Mouse (Mus musculus): ENCODE measurements around the gene Ubl3.

The Ubl3 gene

GRCm38 (mm10) chr5:148486202-148486601 is 66.4 kb downstream of the Ubl3 start:
- DNase-seq (ENCODE audit: low read depth, low spot score) = no peak

DNA sequence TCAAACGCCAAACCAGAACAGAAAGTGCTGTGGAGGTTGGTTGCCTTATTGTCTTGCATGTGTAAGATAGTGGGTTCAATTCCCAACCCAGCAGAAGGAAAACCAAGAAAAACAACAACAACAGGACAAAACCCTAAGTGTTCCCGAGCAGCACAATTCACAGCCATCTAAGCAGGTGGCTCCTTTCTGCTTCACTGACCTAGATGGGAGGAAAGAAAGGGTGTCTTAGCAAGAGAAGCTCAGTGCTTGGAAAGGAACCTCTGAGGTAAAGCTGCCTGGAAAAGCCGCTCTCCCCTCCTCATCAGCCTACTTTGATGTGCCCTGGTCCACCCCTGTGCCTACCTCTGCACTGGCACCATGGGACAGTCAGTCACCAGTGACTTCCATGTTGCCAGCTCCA is 70.8 kb downstream of the Ubl3 start:
- DNase-seq (ENCODE audit: low read depth, low spot score) = no peak

GRCm38 (mm10) chr5:148474346-148474745 is 78.2 kb downstream of the Ubl3 start:
- no peak for DNase-seq (ENCODE audit: low read depth, low spot score)

DNA sequence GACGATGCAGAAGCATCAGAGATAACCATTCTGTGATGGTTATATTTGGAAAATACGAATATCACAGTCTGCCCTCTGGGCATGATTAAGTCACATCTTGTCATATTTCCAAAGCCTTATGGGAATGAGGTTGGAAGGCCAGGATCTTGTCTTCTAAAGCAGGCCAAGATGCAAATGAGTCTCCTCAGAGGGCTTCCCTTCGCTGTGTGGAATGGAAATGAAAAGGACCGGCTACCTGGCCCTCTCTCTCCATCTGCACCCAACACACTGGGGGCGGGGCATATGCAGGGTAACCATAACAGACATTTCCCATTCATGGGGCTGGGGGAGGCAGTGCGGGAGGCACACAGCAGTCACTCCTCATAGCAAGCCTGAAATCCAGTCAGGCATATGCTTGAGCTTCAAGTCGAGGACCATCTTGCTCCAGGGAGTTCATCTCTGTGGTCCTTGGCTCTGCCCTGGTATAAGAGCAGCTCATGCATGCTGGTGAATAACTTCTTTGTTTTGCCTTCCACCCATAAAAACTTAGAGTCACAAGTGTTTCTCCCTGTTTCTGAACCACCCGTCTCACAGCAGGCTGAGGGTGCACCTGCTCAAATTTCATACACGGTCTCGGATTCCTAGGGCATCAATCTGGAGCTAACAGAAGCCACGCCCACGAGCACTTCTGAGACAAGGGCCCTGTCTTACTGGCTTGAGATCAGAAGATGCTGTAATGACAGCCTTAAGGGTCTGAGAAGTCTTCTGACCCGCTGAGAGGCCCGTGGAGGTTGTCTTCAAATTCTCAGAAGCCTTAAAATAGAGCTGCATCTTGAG is 83.8 kb downstream of the Ubl3 start:
- DNase-seq (ENCODE audit: low read depth, low spot score) = no peak

DNA sequence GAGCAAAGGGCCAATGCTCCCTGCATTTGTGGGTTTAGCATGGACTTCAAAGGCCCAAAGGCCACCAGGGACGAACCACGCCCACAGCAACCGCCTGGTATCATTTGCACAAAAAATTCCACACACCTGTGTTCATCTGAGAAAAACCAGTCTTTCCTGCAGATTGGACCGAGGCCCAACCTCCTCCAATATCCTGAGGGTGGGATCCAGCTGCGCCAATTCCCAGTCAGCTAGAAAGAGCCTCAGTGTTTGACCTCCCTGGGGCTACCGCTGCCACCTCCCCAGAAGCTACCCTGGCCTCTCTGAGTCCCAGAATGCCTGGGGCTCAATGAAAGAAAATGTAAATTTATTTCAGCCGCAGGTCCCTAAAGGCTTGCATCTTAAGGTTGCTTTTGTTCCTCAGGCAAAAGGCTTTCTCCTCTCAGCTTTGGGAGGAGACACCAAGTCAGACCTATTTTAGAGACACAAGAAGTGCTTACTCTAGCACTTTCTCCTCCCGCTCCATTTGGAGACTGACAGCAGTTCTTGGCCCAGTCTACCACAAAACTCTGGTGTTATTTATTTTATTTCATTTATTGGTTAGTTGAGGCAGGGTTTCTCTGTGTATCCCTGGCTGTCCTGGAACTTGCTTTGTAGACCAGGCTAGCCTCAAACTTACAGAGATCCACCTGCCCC is 85.5 kb downstream of the Ubl3 start:
- no peak for DNase-seq (ENCODE audit: low read depth, low spot score)

DNA sequence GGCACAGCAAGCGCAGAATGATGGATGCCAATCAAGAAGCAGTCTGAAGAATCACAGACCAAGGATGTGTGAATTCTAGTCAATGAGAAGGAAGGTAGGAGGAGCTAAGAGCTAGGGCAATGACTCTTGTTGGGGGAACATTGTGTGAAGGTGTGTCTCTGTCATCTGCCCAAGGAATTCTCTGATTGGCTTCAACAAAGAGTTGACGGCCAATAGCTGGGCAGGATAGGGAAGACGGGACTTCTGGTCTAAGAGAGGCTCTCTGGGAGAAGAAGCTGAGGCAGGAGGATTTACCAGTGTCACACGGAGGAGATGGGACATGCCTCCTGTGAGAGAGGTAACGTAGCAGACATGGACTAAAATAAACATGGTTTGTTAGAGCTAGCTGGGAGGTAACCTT is 86.5 kb downstream of the Ubl3 start:
- DNase-seq (ENCODE audit: low read depth, low spot score) = no peak

DNA sequence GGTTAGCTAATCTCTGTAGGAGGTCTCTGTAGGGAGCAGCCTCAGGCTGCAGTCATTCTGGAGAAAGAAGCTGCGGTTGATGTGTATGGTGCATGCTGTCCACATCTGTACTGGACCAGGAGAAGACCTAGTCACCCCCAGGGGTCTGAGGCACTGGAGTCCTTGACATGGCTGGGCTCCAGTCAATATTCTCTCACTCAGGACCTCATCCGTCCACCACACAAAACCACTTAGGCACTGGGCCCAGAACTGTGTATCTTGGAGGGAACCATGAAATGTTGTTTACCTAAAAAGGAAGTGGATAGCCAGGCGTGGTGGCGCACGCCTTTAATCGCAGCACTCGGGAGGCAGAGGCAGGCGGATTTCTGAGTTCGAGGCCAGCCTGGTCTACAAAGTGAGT is 87.5 kb downstream of the Ubl3 start:
- no peak for DNase-seq (ENCODE audit: low read depth, low spot score)

GRCm38 (mm10) chr5:148464489-148464888 is 88.1 kb downstream of the Ubl3 start:
- no peak for DNase-seq (ENCODE audit: low read depth, low spot score)

DNA sequence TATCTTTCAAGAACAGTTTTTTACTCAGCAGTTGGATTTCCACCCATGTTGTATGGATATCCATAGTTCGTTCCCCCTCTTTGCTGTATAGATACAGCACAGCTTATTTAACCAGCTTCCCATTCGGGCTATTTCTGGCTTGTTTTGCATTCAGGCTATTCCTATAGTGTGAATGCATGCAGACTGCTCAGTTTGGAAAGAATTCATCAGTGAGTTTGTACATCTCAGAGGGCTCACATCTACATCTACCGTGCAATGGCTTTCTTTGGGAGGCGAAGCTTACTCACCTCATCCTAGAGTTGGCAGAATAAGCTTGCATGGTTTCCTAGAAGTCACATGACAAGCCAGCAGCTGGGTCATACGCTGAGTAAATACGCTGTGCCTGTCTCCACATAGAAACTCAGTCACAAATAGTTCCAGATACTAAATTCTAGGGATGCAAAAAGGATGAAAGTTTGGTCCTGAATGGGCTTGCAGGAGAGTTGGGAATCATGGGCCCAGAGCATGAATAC is 88.8 kb downstream of the Ubl3 start:
- no peak for DNase-seq (ENCODE audit: low read depth, low spot score)

Measured in CD4-positive helper T cell, adult 2 months (primary cell).